Mouse (Mus musculus): ENCODE results near the gene Sema5b. TPM values are rescaled to one million over a fixed set of nuclear protein-coding genes. Genes with fewer than 3 reads are reported as not detected.
A peak's percentile ranks its signal among the peaks of the same experiment; 100 is the strongest.

Gene Sema5b
- polyA plus RNA-seq, 1 experiment, result 0.59 TPM

DNA sequence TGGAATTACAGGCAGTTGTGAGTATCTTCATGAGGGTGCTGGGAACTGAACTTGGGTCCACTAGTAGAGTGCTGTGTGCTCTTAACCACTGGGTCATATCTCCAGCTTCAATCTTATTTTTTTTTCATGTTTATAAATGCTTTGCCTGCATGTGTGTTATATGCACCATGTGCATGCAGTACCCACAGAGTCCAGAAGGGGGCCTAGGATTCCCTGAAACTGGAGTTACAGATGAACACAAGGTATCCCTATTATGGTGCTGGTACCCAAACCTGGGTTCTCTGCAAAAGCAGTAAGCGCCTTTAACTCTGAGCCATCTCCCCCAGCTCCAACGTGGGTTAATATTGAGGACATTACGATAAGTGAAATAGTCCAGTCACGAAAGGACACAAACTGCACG lies 52.5 kb downstream of the Sema5b start:
- DNase-seq (ENCODE audit: low spot score), result no peak

DNA sequence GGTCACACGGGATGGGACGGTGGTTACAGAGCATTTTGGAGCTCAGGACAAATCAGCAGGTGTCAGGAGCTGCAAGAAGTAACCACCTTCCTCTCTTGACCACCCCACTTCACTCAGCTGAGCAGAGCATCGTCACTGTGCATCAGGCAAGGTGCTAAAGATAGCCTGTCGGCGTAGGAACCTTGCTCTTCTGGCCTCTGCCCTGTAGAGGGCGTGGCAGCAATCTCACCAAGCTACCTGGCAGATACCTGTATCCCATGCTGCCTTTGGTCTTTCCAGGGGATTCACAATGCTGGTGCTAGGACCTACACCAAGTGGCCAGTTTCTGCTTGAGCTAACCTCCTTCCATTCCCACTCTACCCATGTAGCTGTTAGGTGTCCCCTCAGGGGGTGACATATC lies 55.3 kb downstream of the Sema5b start:
- DNase-seq (ENCODE audit: low spot score), result no peak

DNA sequence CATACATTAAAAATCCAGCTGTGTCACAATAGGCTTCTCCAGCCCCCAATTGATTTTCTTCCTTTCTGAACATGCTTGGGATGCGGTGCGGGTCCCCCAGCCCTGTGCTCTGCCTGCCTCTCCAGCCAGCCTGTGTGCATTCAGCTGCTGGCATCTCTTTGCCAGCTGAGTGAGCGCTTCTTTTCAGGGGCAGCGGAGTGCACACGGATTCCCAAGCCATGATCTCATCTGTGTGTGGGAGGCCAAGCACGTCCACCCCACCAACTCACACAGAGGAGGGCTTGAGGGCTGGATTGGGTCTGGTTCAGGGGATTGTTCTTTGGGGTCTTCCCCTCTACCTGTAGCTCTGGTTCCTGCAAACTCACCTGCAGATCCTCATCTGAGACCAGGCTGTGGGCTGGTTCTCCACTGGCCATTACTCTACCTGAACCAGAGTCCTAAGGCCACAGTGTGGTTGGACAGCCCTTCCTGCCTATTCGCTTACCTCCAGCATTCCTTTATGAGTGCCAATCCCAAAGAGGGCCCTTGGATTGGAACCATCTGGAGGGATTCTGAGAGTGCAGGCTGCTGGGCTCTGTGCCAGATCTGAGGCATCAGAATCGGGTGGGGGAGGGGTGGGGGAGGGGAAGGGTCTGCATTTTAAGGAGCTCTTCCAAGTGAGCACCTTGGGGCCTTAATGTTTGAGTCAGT lies 55.9 kb downstream of the Sema5b start:
- no peak for DNase-seq (ENCODE audit: low spot score)

DNA sequence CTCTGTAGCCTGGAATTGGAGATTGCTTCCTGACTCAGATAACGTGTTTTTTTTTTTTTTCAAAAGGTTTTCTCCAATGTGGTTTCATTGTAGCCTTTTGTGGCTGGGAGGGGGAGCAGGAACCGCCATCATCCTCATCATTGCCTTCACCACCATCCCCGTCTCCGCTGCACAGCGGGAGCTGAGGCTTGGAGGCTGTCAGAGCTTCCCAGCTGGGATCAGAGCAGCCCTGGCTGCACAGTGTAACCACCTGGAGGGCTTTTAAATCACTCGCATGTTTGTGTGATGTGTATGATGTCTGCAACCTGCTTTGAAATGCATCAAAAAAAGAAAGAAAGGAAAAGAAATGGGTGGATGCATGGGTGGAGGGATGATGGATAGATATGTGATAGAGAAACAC lies 57.0 kb downstream of the Sema5b start:
- no peak for DNase-seq (ENCODE audit: low spot score)

DNA sequence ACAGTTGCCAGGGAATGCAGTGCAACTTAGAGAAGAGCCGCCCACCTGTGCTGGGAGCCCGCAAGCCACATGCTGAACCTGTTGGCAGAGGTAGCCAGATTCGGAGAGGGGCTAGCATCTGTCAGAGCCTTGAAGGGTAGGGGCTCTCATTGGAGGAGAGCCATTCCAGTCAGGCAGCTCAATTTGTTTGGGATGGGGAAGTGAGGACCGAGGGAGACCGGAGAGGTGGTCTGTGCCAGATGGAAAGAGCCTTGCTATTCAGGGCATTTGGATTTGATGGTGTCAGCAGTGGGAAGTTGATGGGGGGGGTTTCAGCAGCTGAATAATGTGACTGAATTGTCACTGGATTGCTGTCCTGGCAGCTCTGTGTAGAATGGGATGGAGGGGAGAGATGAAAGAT lies 57.9 kb downstream of the Sema5b start:
- DNase-seq (ENCODE audit: low spot score), result no peak

DNA sequence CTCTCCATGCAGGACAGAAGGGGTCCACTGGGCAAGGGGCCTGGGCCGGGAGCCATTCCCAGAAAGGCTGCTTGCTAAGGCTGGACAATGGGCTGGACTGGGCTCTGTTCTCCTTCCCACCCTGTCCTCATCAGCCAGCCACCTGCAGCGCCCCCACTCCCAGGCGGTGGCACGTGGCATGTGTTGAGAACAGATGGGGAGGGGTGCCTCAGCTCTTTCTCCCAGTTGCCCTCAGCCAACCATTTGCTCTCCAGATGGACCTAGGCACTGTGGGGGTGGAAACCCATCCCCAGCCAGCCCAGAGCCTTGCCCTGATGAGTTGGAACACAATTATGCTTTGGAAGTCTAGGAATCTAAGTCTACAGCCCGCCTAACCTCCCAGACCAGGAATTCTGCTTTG lies 59.3 kb downstream of the Sema5b start:
- DNase-seq (ENCODE audit: low spot score), result no peak

DNA sequence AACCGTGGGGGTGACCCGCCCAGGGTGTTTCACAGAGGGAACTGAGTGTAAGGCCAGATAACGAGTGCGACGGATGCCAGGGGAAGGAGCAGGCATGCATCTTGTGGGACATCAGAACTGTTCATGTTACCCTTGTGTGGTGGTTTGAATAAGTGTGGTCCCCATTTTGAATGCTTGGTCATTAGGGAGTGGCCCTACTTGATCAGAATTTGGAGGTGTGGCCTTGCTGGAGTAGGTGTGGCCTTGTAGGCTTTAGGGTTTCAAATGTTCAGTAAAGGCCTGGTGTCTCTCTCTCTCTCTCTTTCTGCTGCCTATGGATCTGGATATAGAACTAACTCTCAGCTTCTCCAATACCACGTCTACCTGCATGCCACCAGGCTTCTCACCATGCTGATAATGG lies 60.5 kb downstream of the Sema5b start:
- DNase-seq (ENCODE audit: low spot score), result no peak

DNA sequence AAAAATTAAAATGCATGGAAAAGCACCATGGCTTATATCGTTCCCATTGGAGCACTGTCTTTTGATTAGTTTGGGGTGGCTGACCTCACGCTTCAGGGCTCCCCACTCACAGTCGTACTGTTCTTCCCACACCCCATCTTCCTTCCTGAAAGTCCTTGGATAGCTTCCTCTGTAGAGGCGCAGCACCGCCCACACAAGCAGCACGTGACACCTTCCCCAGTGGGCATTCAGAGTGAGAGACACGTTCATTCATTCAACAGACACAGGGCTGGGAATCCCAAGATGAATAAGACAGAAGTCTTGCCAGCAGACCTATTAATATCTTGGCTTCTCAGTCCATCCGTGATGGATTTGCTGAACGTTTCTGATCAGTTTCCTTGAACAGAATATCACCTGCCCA lies 61.6 kb downstream of the Sema5b start:
- no peak for DNase-seq (ENCODE audit: low spot score)

DNA sequence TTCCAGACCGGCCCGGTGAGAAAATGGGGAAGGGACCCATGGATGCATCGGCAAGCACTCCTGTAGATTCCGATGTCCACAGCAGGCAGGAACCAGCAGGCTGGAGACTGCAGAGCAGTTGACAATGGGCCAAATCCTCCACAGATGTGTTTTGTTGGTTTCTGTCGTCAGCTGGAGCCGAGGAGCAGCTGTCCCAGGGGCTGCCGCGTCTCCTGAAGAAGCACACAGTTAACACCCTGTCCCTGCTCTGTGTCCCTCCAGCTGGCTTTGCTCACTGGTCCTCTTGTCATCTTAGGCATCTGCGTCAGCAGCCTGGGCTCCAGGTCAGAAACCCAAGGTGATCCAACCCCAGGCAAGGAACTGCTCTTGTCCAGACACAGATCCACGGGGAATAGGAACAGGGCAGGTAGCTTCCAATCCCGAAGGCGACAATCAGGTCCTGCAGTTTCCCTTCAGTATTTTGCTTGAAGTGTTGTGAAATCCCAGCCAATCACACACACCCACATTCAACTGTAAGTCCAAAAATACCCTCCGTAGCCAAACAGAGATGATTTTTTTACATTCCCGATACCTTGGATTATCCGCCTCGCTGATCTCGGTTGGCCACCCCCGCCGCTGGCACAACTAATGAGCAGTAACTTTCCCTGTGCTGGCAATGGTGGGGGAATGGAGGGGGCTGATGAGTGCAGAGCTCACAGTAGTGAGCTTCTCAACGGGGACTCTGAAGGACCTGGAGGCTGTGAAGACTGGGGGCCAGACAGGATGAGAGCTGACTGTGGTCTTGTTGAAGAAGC lies 63.0 kb downstream of the Sema5b start:
- no peak for DNase-seq (ENCODE audit: low spot score)

DNA sequence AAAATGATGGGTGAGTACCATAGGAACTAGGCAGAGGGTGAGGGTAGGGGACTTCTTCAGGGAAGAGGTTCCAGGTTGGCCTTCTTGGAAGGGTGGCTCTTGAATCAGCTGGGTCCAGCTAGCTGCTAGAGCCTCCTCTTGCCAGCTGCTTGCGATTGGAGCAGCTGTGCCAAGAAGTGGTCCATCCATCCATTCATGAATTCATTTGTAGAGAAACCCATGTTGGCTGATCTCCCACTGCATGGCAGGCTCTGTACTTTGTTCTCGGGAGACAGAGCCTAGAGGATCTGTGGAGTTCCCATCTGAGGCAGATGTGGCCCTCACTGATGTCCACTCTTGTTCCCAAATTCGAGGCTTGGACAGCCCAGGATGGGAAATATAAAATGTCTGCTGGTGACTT lies 66.3 kb downstream of the Sema5b start:
- DNase-seq (ENCODE audit: low spot score), result no peak

DNA sequence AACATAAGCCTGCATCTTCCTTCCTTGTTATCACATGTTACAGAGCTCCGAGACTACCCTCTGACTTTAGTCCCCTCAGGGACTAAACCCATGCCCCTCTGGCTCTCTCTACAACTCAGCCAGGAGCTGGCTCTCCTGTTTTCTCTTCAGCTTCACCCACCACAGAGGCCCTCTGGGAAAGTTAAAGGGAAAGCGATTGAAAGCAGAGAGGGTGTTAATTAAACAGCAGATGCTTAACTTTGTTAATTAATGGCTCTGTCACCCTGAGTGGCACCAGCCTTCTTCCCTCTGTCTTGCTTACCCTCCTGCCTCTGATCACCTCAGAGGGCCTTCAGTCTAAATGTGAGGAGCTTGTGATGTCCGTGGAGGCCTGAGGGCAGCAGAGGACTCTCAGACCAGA lies 67.3 kb downstream of the Sema5b start:
- DNase-seq (ENCODE audit: low spot score), result no peak

DNA sequence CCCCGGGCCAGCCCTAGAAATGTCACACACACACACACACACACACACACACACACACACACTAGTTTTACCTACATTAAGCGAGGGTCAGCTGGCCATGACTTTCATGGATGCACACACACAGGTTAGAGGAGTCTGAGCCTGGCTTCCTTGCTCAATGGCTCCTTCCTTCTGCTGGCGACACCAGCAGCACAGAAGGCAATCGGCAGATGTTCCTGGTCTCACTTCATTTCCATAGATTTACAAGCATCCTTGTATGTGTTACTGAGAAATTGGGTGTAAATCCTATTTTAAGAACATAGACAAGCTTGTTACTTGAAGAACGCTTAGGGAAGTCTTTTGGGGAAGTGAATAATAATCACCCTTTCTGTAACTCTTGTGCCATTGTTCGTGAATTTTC lies 68.6 kb downstream of the Sema5b start:
- DNase-seq (ENCODE audit: low spot score), result no peak

DNA sequence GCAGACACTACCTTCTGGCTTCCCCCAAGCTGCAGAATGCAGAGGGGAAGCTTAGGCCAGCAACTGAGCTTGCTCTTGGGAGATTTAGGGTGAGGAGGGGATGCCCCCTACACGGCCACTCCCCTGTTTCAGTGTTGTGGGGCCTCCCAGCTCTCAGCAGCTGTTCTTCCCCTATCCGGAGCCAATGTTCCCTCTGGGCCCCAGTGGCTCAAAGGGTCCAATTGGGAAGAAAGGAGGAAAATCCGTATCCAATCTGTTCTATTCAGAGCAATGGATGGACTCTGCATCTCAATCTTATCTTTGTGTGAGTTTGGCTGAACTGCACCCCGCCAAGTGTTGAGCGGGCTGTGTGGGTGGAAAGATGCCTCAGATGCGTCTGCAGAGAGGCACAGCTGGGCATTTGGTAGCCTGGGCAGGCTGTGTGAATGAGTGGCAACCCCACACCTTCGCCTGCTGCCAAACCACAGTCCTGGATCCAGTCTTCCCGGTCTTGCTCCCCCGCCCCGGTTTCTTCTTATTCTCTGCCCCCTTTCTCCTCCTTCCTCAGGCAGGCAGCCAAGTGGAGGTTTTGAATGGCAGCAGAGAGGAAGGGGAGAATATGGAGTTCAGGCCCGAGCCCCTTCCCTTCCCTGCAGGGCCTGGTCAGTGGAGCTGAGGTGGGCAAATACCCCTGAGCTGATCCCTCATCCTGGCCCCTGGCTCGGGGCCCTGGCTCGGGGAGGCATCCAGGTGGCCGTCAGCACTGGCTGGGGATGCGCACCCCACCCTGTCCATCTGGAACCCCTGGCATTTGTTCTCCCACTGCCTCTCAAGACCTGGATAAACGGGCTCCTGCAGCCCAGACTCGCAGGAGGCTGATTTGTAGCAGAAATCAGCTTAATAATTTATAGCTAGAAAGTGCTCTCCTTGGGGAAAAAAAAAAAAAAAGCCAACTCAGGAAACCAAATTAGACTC lies 73.2 kb downstream of the Sema5b start:
- no peak for DNase-seq (ENCODE audit: low spot score)

DNA sequence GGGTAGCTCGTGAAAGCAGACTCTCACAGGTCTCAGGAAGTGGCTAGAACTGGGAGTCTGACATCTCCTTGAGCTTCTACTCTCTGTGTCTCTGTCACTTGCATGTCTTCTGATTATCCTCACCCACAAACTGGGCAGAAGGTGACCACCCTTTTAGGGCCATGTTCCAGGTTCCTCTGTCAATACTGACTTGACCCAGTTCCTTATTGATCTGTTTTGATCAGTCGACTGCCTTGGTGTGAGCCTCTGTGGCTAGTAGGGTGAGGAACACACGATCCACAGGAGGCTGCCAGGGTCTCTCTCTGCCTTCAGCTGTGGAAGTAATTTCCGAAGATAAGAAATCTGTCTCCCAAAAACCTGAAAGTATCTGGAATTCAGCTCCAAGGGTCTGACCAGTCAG lies 76.8 kb downstream of the Sema5b start:
- DNase-seq (ENCODE audit: low spot score), result no peak

DNA sequence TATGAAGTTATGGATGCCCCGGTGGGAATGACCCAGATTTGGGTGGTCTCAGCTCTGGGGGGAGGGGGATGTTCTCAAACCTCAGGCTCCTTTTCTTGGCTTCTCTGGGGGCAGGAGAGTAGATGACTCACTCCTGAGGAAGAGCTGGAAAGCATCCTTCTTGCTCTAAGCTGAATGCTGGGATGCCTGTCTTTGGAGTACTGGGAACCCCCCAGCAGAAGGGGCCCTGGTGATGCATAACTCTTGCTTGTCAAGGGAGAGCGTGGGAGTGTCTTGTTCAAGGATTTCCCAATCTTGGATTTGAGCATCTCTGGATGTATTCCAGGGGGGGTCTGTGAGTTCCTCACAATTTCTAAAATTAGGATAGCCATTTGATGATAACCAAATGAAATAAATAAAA lies 82.1 kb downstream of the Sema5b start:
- no peak for DNase-seq (ENCODE audit: low spot score)

DNA sequence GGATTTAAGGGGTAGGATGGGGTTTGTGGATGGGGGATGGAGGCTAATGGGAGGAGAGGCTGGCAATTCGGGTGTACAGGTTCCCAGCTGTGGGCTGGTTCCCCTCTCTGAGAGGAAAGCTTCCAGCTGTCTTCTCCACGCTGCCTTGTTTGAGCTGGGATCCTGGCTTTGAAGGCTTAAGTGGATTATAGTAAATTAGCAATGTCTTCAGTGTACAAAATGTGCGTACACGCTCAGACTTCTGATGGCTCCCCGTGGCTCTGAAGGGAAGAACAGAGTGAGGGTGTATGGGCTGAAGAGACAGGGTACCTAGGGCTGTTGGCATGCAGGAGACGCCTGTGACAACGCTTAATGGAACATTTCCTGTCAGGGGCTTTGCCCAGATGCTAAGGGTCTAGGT lies 83.0 kb downstream of the Sema5b start:
- no peak for DNase-seq (ENCODE audit: low spot score)

DNA sequence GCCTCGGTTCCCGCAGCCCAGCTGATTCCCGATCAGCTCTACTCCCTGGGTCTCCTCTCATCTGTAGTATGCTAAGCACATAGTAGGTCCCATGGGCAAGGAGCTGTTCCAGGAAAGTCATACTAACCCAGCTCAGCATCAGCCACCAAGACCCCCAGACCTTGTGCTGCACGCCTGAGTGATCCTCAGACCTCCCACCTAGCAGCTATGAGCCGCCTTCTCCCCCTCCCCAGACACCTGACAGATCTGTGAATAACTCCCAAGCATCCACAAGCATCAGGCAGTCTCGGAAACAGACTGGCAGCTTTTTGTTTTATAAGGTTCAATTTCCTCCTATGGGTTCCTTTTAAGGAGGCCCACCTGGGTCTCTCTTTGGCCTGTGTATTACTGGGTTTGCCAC lies 83.9 kb downstream of the Sema5b start:
- no peak for DNase-seq (ENCODE audit: low spot score)

DNA sequence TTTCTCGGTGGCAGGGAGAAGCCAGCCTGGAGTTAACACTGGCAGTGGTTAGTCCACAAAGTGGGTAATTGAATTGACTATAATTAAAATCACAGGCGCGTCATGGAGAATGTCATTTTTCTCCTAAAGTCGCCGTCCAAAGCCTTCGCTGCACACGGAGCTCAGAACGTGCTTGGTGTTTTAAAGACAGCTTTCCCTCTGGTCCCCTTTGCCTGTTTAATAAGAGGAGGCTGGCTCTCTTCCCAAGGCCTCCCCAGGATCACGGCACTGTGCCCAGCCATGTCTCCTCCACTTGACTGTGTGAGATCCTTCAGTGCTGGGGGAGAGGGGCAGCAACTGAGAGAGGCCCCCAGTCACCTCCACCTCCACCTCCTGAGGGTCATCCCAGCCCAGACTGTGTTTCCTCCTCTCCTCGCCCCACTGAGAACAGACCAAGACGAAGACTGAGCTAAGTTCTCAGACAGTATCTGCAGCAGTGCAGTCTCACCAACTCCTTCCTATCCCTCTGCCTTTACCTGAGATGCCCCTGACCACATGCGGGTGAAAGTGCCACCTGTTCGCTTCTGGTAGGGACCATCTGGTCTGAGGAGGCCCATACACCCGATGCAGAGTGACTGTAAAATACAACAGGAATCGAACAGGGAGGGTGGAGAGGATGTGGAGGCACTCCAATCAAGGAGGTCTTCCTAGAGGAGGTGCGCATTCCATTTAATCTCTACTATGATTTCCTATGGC lies 84.5 kb downstream of the Sema5b start:
- no peak for DNase-seq (ENCODE audit: low spot score)

DNA sequence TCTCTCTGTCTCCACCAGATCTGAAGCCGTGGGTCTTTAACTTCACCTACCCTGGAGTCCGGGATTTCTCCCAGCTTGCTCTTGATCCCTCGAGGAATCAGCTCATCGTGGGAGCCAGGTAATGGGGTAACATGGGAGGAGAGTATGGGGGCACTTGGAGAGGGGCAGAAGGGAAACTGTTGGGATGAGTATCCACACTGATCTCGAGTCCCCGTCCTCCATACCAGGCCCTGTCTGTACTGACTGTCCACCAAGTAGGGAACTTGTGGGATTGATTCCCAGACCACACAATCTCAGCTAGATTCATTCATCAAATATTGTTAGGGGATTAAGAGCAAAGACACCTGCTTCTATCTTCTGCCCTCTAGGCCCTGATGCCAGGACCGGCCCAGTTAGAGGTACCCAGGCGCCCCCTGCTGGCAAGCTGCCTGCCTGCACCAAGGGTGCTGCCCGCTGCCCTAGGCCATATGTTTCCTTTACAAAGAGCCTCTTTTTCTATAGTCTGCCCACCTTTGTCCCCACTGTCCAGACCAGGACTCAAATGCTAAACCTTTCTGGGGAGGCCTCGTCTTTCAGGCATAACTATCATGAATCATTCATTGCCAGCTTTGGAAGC lies 87.2 kb downstream of the Sema5b start:
- DNase-seq (ENCODE audit: low spot score), result peak; percentile 71

DNA sequence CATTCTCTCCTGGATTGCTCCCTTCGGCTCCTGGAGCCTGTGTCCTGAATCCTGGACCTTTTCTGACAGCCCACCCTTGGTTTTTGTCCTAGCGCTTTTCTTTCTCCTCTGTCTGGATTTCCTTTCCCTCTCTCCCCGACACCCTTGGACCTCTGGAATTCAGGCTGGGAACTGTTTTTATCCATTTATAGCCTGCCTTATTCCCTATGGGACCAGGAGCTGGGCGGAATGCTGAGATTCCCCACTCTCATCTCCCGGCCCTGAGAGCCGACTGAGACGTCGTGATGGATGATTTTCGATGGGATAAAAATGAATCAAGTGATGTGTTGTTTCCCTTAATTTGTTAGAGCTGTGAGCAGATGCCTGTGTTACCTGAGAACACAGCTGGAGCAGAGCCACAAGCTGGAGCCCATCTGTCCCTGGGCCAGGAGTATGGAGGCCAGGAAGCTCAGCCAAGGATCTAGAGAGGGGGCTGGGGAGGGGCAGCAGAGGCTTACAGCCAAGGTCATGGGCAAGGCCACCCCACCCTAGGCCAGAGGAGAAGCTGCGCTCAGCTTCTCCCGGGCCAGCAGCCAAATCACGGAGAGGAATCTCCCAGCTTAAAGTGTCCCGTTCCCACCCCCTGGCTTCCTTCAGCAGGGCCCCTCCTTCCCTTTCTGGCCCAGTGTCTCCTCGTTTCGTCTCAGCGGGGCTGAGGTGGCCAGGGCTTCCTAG lies 89.7 kb downstream of the Sema5b start:
- no peak for DNase-seq (ENCODE audit: low spot score)

DNA sequence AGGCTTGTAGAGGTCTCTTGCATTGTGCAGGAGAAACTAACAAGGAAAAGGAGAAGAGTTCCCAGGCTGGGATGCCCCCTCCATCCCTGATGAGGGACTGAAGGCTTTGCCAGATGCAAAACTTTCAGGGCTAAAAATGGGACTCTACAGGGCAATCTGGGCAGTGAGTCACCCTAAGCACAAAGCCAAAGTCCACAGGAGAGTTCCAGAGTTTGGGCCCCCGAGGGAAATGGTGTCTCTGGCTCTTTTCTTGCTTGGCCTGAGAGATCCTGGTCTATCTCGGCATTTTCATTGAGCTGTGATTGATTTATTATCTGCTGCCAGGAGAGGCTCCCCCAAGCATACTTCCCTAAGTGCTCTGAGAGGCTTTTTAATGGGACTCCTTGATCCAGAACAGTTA lies 92.1 kb downstream of the Sema5b start:
- DNase-seq (ENCODE audit: low spot score), result no peak

Data from urinary bladder, adult 2 months (tissue).